Mouse (Mus musculus) midbrain, embryonic 12.5 days (tissue): Measurements from ENCODE around the gene Zfp948. TPM values are rescaled to one million over a fixed set of nuclear protein-coding genes. Genes with fewer than 3 reads are reported as not detected.
A peak's percentile ranks its signal among the peaks of the same experiment; 100 is the strongest.

ENCODE experiments used
- ATAC-seq: fragments of 200-750 bp; cut with Nextera tagmentation; 2 replicates; pipeline ENCODE4 v1.8.0; 2017; ENCODE audit warnings: low read depth, moderate TSS enrichment, moderate library complexity; ENCODE audit not compliant: low FRiP score
- H3K27ac ChIP-seq: fragments of 300-500 bp; sonication (generic); replicated peaks from 2 replicates; pipeline ENCODE4 v1.5.1; 2016; ENCODE audit warnings: mild to moderate bottlenecking
- H3K27me3 ChIP-seq: fragments of 300-500 bp; sonication (generic); 2 replicates; pipeline ENCODE4 v1.6.1; 2016; ENCODE audit warnings: mild to moderate bottlenecking
- H3K36me3 ChIP-seq: fragments of 300-500 bp; sonication (generic); 2 replicates; pipeline ENCODE4 v1.6.1; 2016
- H3K4me1 ChIP-seq: fragments of 300-500 bp; sonication (generic); 2 replicates; pipeline ENCODE4 v1.6.1; 2016
- H3K4me2 ChIP-seq: fragments of 300-500 bp; sonication (generic); replicated peaks from 2 replicates; pipeline ENCODE4 v1.6.1; 2016; ENCODE audit warnings: mild to moderate bottlenecking, moderate library complexity
- H3K4me3 ChIP-seq: fragments of 300-500 bp; sonication (generic); 2 replicates; pipeline ENCODE4 v1.5.1; 2016; ENCODE audit warnings: mild to moderate bottlenecking
- H3K9ac ChIP-seq: fragments of 300-500 bp; sonication (generic); replicated peaks from 2 replicates; pipeline ENCODE4 v1.6.1; 2016; ENCODE audit warnings: mild to moderate bottlenecking, moderate library complexity
- H3K9me3 ChIP-seq: fragments of 300-500 bp; sonication (generic); 2 replicates; pipeline ENCODE4 v1.6.1; 2016; ENCODE audit warnings: mild to moderate bottlenecking
- WGBS: fragments of 180-500 bp; shearing (Covaris S2); methylation state at CpG from one replicate; pipeline ENCODE4 v1.1.7; 2016; 5-methylcytosine and 5-hydroxymethylcytosine counted together
- polyA plus RNA-seq: library from polyadenylated mRNA; unstranded; fragments of >200 nt; fragmentation: Nextera tagmentation; extraction: Ambion mirVana; gene quantifications from 2 replicates; pipeline ENCODE4 v1.2.1, GENCODE M21; 2016

The Zfp948 gene
- polyA plus RNA-seq, result 13.2 and 14.1 TPM in 2 replicates

DNA sequence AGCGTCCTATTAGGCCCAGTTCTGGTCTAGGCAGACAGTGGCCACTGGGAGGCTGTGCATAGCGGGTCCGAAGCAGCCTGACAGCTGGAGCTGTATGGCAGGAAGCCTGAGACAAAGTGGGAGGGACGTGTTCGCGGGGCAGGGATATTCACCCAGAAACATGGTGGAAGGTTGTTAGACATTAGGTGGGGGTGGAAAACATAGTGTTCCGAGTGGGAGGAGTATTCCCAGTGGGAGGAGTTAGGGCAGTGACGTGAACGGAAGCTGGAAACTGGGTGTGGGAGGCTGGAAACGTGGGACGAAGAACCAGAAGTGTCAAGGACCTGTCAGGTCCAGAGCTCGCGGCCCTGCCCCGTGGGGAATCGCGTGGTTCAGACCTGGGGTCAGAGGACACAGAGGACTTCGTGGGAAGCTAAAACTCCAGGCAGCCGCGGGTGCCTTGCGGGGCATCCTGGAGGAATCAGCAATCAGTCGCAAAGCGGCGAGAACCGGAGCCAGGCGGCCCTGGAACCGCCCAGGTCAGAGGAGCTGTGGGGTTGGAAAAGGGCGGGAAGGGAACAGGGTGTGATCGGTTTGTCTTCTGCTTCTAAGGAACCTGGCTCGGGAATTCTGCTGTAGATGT, at the start of gene Zfp948:
TSS of gene Zfp948 (plus strand) at position 281 of the 622 bp plus-strand sequence.
- Histone ChIP-seq H3K27me3 (no peaks in the 10 kb centered on the region), H3K9me3 (no peaks in the 10 kb centered on the region), H3K36me3 (no peaks in the 10 kb centered on the region), H3K9ac (peak within 1 kb of the TSS; percentile 69), H3K27ac (peak within 1 kb of the TSS; percentile 89), H3K4me3 (peak within 1 kb of the TSS; percentile 65), H3K4me2 (peak within 1 kb of the TSS; percentile 68), H3K4me1 (peaks cover 11% of the 10 kb centered on the region)
- ATAC-seq, result peak; percentile 95
- WGBS, result 4% methylated on average over 29 of the region's 29 CpGs

DNA sequence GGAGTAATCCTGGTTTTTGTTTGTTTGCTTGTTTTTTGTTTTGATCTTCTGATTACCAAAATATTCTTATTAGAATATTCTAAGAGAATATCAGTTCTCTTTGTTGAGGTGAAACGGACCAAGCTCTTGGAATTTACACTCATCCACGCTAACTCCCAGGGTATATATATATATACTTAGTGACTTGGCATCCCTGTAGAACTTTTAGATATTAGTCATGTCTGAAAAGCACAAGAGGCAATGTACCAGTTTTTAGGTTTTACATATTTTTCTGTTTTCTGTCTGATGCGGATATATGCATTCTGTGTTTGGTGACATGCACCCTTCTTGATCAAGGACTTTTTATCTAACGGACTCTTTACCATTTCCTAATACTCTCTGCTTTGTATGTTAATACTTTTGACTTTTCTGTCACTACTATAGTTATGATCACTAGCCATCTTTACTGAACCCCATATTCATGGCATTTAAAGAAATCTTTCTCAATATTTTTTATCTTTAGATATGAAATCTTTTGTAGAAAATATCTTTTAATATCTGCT, 49.6 kb upstream of the Zfp948 start:
- whole genome bisulfite sequencing, result 38% methylated on average over 4 of the region's 4 CpGs
- ATAC-seq, result 0 out of 2 replicates have a peak, but pooled peaks have one; percentile 10
- H3K4me1 ChIP-seq, result peaks cover 4% of the 10 kb centered on the region
- H3K9ac ChIP-seq, result peak overlapping the region; percentile 65; the same call in 1 of the 2 replicates
- H3K36me3 ChIP-seq, result no peaks in the 10 kb centered on the region
- peak overlapping the region; percentile 55 for H3K4me3 ChIP-seq
- H3K27me3 ChIP-seq, result no peaks in the 10 kb centered on the region
- peak overlapping the region; percentile 76 for H3K4me2 ChIP-seq
- H3K9me3 ChIP-seq, result no peaks in the 10 kb centered on the region
- H3K27ac ChIP-seq, result peak overlapping the region; percentile 80

DNA sequence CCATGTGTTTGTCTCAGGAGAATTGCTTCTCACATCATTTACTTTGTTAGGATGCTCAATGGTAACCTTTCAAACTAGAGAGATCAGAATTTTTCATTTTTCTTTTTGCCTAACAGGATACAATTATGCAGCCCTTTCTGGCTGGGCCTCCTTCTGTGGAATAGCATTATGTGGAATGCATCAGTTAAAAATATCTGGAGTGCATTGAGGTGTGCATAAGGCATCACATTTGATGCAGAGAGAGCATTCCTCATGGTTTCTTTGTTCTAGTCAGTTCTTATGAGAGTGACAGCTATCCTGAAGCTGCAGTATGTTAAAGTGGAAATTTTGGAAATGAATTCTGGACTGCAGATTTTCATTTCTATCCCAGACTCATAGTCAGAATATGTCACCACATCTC, 40.5 kb upstream of the Zfp948 start:
- no peak for ATAC-seq
- H3K4me1 ChIP-seq, result no peaks in the 10 kb centered on the region; the same call in 1 of the 2 replicates
- H3K27me3 ChIP-seq, result no peaks in the 10 kb centered on the region
- no peaks in the 10 kb centered on the region for H3K36me3 ChIP-seq
- no peak overlapping the region for H3K27ac ChIP-seq
- no peaks in the 10 kb centered on the region for H3K9me3 ChIP-seq
- no peak overlapping the region for H3K4me2 ChIP-seq
- no peak overlapping the region for H3K9ac ChIP-seq
- no peak overlapping the region for H3K4me3 ChIP-seq

DNA sequence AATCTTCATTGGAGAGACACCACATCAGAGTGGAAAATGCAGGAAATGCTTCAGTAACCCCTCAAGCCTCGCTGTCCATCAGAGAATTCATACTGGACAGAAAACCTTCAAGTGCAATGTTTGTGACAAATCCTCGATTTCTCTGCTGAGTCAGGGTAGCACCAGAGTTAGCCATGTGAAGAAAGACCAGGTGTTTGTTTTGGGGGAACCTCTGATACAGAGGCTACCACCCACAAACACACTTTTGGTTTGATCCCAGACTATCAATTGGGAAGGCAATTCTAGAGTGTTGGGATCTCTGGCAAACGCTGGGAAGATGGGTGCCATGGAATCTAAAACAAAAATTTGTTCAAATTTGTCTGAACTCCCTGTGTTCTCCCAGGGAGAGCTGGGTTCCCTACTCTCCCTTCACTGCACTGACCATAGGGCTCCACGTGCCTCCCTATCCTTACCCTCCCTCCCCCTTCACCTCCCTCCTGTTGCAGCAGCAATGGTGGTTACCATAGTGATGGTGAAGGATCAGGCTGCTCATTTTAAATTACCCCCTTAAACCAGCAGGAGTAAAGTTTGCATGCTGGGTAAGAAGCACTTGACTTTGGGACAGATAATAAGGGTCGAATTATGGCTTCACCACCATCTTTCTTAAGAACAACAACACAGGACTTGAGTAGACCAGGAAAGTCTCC, 36.0 kb upstream of the Zfp948 start:
- H3K9me3 ChIP-seq, result no peaks in the 10 kb centered on the region
- no peak overlapping the region for H3K9ac ChIP-seq
- WGBS, result 65% methylated on average over 5 of the region's 5 CpGs
- no peak overlapping the region for H3K4me3 ChIP-seq
- H3K36me3 ChIP-seq, result no peaks in the 10 kb centered on the region
- ATAC-seq, result no peak
- H3K27me3 ChIP-seq, result no peaks in the 10 kb centered on the region
- no peak overlapping the region for H3K27ac ChIP-seq
- no peak overlapping the region for H3K4me2 ChIP-seq
- H3K4me1 ChIP-seq, result peaks cover 15% of the 10 kb centered on the region

DNA sequence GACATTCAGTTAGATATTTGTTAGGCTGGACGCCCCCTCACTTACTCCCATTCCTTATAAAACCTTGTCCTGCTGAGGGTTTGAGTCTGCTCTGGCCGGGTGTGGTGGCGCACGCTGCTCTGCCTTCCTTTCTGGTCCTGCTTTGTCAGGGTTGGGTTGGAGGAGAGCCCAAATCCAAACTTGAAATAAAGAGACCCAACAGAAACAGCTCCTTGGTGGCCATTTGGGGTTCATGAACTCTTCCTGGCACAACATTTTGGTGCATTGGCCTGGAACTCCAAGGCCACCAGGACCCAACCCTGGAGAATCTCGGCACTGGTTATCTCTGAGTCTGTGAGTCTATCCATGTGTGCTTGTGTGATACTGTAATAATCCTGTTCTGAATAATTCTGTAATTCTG, 35.2 kb upstream of the Zfp948 start:
- no peaks in the 10 kb centered on the region for H3K27me3 ChIP-seq
- H3K4me1 ChIP-seq, result peaks cover 15% of the 10 kb centered on the region

DNA sequence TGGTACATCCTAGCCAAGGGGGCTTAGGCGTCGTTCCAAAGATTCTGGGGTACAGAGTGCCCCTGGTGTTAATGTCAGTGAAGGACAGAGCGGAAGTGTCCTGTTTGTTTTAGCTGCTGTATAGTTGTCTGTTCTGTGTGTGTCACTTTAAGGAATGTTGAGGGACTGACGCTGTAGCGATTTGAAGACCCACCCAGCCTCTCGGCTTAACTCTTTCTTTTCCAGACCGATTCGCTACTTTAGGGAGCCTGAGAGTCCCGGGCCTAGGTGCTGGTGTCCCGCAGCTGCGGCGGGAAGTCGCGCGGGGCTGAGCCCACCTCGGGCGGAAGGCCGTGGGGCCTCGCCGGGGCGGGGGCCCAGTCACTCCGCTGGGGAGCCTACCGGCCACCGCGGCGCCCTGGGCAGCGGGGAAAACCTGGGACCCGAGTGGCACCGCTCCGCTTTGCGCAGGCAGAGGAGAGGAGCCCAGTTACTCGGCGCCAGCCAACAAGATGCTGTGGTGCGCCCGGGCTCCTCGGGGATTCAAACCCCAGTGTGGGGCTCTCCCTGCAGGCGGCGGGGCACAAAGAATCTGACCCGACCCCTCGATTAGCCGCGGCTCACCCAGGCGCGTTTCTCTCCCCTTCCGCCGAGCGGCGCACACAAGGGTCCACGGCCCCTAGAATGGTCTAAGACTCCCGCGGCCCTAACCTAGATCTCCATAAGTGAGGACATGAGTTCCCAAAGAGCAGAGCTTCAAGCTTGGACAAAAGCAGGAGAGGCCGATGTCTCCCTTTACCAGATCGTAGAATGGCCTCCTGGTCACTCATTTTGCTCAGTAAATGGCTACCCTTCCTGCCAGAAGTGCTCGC, 34.5 kb upstream of the Zfp948 start:
- peak overlapping the region; percentile 74 for H3K4me2 ChIP-seq
- peak overlapping the region; percentile 86 for H3K27ac ChIP-seq
- no peaks in the 10 kb centered on the region for H3K36me3 ChIP-seq
- no peaks in the 10 kb centered on the region for H3K9me3 ChIP-seq
- no peaks in the 10 kb centered on the region for H3K27me3 ChIP-seq
- H3K9ac ChIP-seq, result peak overlapping the region; percentile 88
- ATAC-seq, result peak; percentile 83
- 2% methylated on average over 52 of the region's 54 CpGs for WGBS
- peaks cover 15% of the 10 kb centered on the region for H3K4me1 ChIP-seq
- H3K4me3 ChIP-seq, result peak overlapping the region; percentile 76

More for the DNA sequence above, 35.2 kb upstream of the Zfp948 start:
- H3K36me3 ChIP-seq, result no peaks in the 10 kb centered on the region
- ATAC-seq, result no peak
- peak overlapping the region; percentile 88; the same call in 1 of the 2 replicates for H3K9ac ChIP-seq
- peak overlapping the region; percentile 86 for H3K27ac ChIP-seq
- peak overlapping the region; percentile 74 for H3K4me2 ChIP-seq
- H3K9me3 ChIP-seq, result no peaks in the 10 kb centered on the region
- WGBS, result 78% methylated on average over 5 of the region's 5 CpGs
- peak overlapping the region; percentile 76 for H3K4me3 ChIP-seq

DNA sequence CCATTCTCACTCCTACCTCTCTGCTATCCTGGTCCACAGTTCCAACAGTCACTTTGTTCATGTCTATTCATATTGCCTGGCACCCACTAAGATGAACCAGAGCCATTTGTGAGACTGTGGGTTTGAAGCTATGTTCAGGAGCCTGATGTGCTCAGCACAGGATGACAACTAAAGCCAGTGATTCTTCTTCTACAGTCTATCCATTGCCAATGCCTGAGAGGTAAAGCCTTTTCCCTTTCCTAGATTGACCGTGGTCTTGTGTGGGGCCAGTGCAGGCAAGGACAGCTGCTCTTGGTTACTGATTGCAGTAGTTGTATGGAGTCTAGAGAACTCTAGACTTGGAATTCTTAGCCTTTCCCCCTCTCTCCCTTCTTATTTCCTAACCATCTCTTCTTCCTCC, 32.8 kb upstream of the Zfp948 start:
- Histone ChIP-seq H3K27ac (no peak overlapping the region), H3K4me2 (no peak overlapping the region), H3K4me1 (peaks cover 15% of the 10 kb centered on the region), H3K9me3 (no peaks in the 10 kb centered on the region), H3K9ac (no peak overlapping the region), H3K4me3 (no peak overlapping the region), H3K36me3 (no peaks in the 10 kb centered on the region), H3K27me3 (no peaks in the 10 kb centered on the region)
- no peak for ATAC-seq
- 100% methylated on average over 1 of the region's 1 CpGs for WGBS

DNA sequence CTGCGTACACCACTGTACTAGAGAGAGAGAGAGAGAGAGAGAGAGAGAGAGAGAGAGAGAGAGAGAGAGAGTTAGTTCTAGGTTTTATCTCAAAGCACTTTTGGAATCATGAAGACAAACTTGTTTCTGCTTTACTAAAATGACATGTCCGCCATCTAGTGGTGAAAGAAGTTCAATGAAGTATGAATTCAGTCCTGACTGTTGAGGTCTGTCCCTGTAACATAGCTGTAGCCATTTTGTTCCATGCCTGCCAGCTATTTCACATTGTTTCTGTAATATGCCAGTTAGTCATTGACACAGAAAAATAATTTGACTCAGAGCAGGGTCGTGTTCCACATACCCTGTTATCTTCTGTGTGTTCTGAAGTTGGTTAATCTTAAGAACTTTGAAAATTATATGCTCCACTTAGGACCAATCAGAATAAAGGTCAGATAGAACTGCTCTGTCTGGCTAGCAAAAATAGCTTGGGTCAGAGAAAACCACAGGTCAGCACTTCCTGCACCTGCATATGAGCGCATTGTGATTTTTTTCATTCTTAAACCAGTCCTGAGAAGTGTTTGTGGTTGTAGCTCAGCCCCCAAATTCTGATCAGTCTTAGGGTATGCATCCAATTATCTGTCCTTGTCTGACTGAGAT, 32.2 kb upstream of the Zfp948 start:
- no peak overlapping the region; the same call in 1 of the 2 replicates for H3K4me2 ChIP-seq
- H3K27me3 ChIP-seq, result no peaks in the 10 kb centered on the region
- H3K4me1 ChIP-seq, result peaks cover 15% of the 10 kb centered on the region
- no peak overlapping the region for H3K27ac ChIP-seq
- peak; percentile 16 for ATAC-seq
- no peaks in the 10 kb centered on the region for H3K36me3 ChIP-seq
- H3K9me3 ChIP-seq, result no peaks in the 10 kb centered on the region
- 24% methylated on average over 4 of the region's 4 CpGs for WGBS
- H3K9ac ChIP-seq, result no peak overlapping the region
- no peak overlapping the region for H3K4me3 ChIP-seq

DNA sequence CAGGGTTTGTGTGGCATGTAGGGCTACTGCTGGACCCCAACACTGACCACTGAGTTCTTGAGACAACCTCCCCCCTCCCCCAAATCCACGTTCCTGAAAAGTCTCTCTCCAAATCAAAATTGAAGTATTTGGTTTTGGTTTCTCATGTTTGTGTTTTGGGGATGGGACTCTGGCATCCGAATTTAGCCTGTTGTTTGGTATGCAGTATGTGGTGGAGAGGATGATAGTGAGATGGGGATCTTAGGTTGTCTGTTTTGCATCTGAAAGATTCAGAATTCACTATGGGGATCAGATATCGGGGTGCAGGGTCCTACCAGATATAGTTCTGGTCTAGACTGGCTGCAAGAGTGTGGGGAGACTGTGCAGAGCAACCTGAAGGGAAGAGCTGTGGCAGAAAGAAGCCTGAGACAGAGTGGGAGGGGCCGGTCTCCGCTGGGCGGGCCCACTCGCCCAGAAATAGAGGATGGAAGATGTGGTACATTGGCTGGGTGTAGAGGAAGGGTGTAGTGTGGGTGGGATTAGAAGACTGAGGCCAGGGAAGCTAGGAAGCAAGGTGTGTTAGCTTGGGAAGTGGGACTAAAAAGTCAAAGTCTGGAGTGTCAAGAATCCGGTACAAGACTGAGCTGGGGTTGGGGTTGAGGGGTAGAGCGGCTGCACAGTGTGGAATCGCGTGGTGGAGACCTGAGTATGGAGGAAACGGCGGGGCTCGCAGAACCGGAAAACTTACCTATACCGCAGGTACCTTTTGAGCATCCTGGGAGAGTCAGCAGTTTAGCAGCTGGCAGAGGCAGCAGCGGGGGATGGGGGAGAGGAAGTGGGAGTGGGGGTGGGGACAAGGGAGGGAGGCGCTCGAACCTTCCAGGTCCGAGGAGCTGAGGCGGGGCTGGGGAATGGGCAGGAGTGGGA, 31.5 kb upstream of the Zfp948 start, which contains the start of gene Zfp52:
TSS of gene Zfp52 (plus strand) at position 444 of the 906 bp plus-strand sequence.
- H3K4me2 ChIP-seq, result peak within 1 kb of the TSS; percentile 58
- no peak within 1 kb of the TSS for H3K27ac ChIP-seq
- H3K9ac ChIP-seq, result peak within 1 kb of the TSS; percentile 59
- 5% methylated on average over 21 of the region's 21 CpGs for WGBS
- no peaks in the 10 kb centered on the region for H3K9me3 ChIP-seq
- H3K4me1 ChIP-seq, result peaks cover 15% of the 10 kb centered on the region
- no peaks in the 10 kb centered on the region for H3K36me3 ChIP-seq
- no peaks in the 10 kb centered on the region for H3K27me3 ChIP-seq
- ATAC-seq, result peak; percentile 39
- peak within 1 kb of the TSS; percentile 39 for H3K4me3 ChIP-seq

DNA sequence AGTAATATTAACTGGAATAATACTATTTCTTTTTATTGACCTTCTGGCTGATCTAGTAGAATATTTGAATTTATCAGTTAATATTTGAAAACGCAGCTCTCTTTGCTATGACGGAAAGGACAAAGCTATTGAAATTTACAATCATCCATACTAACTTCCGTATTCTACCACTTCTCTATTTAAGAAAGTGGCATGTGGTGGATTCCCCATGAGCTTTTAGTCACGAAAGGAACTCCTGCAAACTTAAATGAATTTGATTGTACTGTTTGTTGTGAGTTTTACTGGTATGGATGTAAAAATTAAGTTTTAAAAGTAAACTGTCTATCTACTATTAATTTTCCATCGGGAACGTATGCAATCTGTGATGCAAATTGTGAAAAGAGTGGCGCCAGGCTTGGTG, 30.7 kb upstream of the Zfp948 start:
- H3K36me3 ChIP-seq, result no peaks in the 10 kb centered on the region
- H3K9ac ChIP-seq, result peak overlapping the region; percentile 59; the same call in 1 of the 2 replicates
- H3K27me3 ChIP-seq, result no peaks in the 10 kb centered on the region
- ATAC-seq, result no peak
- peak overlapping the region; percentile 39 for H3K4me3 ChIP-seq
- WGBS, result 39% methylated on average over 7 of the region's 7 CpGs
- peak overlapping the region; percentile 58 for H3K4me2 ChIP-seq
- no peak overlapping the region for H3K27ac ChIP-seq
- peaks cover 15% of the 10 kb centered on the region for H3K4me1 ChIP-seq
- no peaks in the 10 kb centered on the region for H3K9me3 ChIP-seq
